Mouse (Mus musculus) liver, embryonic 14.5 days (tissue): ENCODE measurements at regions not wholly inside any gene's neighbourhood (a gene's known extent, or its start where the extent isn't known, plus 50 kb on each side); places are given as distances from the start of the nearest gene placed in this dataset.

ENCODE experiments used
- CTCF ChIP-seq: IDR thresholded peaks from 2 replicates; pipeline ENCODE4 v1.5.1; 2016; ENCODE audit warnings: antibody characterized with exemption, low read depth, control low read depth
- EP300 ChIP-seq: IDR thresholded peaks from 2 replicates; pipeline ENCODE4 v1.6.1; 2016; ENCODE audit warnings: antibody characterized with exemption, low read depth

DNA sequence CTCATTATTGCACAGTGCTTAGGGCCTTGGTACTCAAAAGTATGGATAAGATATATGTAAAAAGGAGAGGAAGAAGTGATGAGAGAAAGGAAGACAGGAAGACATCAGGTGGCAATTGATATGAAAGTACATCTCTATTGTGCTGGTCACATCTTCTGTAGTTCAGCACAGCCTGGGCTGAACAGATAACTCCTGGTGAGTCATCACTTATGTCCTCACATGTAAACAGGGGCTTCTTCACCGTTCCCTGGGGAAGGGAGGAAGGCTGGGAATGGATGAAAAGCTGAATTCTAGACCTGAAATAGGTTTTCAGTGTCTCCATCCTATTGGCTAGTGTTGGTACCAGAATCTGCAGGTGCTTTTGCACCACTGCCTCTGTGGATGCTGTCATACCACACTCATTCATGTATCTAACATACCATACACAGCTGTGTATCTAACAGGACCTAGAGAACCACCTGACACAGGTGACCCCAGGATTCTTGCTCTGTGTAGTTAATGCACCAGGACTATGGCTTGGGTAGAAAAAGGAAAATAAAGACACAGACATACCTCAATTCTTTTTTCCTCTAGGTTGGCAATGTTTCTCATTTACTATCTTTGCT lies 234.4 kb upstream of the Zeb2 start:
- TF ChIP-seq CTCF (no peak), EP300 (peak; percentile 80)
